Mouse (Mus musculus): ENCODE data around the gene Aunip. TPM values are rescaled to one million over a fixed set of nuclear protein-coding genes. Genes with fewer than 3 reads are reported as not detected.

The Aunip gene
- polyA plus RNA-seq, 1 experiment from 2014 or later: 6.9 TPM

GRCm38 (mm10) chr4:134542726-134543125 lies 31.9 kb downstream of the Aunip start:
- WGBS (ENCODE audit: insufficient replicate concordance): 79% methylated on average over 9 of the region's 9 CpGs
- ATAC-seq: 0 out of 2 replicates have a peak, but pooled peaks have one; percentile 2

GRCm38 (mm10) chr4:134543261-134543660 lies 32.5 kb downstream of the Aunip start:
- peak; percentile 95 for DNase-seq
- H3K9me3 ChIP-seq (ENCODE audit: low read length): no peaks in the 10 kb centered on the region

More at GRCm38 (mm10) chr4:134542726-134543125, 31.9 kb downstream of the Aunip start:
- no peak for DNase-seq
- H3K4me3 ChIP-seq (ENCODE audit: low read depth, low read length): no peak overlapping the region
- H3K4me2 ChIP-seq (ENCODE audit: low read depth, low read length): no peak overlapping the region
- peaks cover 5% of the 10 kb centered on the region for H3K36me3 ChIP-seq (replicated peaks; ENCODE audit: insufficient read depth, low read length)
- H3K27me3 ChIP-seq (ENCODE audit: insufficient read depth, low read length): no peaks in the 10 kb centered on the region
- no peaks in the 10 kb centered on the region for H3K9me3 ChIP-seq (ENCODE audit: low read length)
- H3K27ac ChIP-seq (ENCODE audit: low read depth): no peak overlapping the region
- peaks cover 8% of the 10 kb centered on the region for H3K4me1 ChIP-seq (ENCODE audit: insufficient read depth)
- H3K9ac ChIP-seq (replicated peaks): no peak overlapping the region
- TF ChIP-seq EP300 (IDR thresholded peaks at IDR 0.05; ENCODE audit: low read depth) (no peak), CTCF (IDR thresholded peaks at IDR 0.05; ENCODE audit: low read depth) (no peak)

GRCm38 (mm10) chr4:134546814-134547705 lies 36.3 kb downstream of the Aunip start:
- Histone ChIP-seq H3K4me3 (ENCODE audit: low read depth, low read length) (no peak overlapping the region), H3K9me3 (ENCODE audit: low read length) (peaks cover 5% of the 10 kb centered on the region; the same call in 1 of the 2 replicates), H3K4me1 (ENCODE audit: insufficient read depth) (peaks cover 18% of the 10 kb centered on the region), H3K27ac (ENCODE audit: low read depth) (peak overlapping the region; percentile 76), H3K27me3 (ENCODE audit: insufficient read depth, low read length) (peaks cover 6% of the 10 kb centered on the region; the same call in 1 of the 2 replicates), H3K9ac (replicated peaks) (0 out of 2 replicates have a peak overlapping the region, but pooled peaks have one; percentile 26), H3K36me3 (replicated peaks; ENCODE audit: insufficient read depth, low read length) (peaks cover 3% of the 10 kb centered on the region), H3K4me2 (ENCODE audit: low read depth, low read length) (peak overlapping the region; percentile 51)
- DNase-seq: peak; percentile 46
- no peak for TF ChIP-seq EP300 (IDR thresholded peaks at IDR 0.05; ENCODE audit: low read depth)
- no peak for TF ChIP-seq CTCF (IDR thresholded peaks at IDR 0.05; ENCODE audit: low read depth)
- 59% methylated on average over 9 of the region's 9 CpGs for WGBS (ENCODE audit: insufficient replicate concordance)
- ATAC-seq: peak; percentile 11; the same call in 1 of the 2 replicates

More at GRCm38 (mm10) chr4:134543261-134543660, 32.5 kb downstream of the Aunip start:
- Histone ChIP-seq H3K4me1 (ENCODE audit: insufficient read depth) (peaks cover 12% of the 10 kb centered on the region), H3K36me3 (replicated peaks; ENCODE audit: insufficient read depth, low read length) (peaks cover 5% of the 10 kb centered on the region), H3K4me2 (ENCODE audit: low read depth, low read length) (no peak overlapping the region), H3K27me3 (ENCODE audit: insufficient read depth, low read length) (no peaks in the 10 kb centered on the region), H3K4me3 (ENCODE audit: low read depth, low read length) (no peak overlapping the region), H3K27ac (ENCODE audit: low read depth) (no peak overlapping the region), H3K9ac (replicated peaks) (no peak overlapping the region)
- ATAC-seq: peak; percentile 75
- 3% methylated on average over 5 of the region's 5 CpGs for WGBS (ENCODE audit: insufficient replicate concordance)
- TF ChIP-seq CTCF (IDR thresholded peaks at IDR 0.05; ENCODE audit: low read depth) (peak; percentile 99), EP300 (IDR thresholded peaks at IDR 0.05; ENCODE audit: low read depth) (no peak)

- Histone ChIP-seq H3K27me3 (ENCODE audit: insufficient read depth, low read length) (peaks cover 6% of the 10 kb centered on the region; the same call in 1 of the 2 replicates), H3K4me3 (ENCODE audit: low read depth, low read length) (no peak overlapping the region), H3K4me2 (ENCODE audit: low read depth, low read length) (no peak overlapping the region; the same call in 1 of the 2 replicates), H3K27ac (ENCODE audit: low read depth) (peak overlapping the region; percentile 76; the same call in 1 of the 2 replicates), H3K4me1 (ENCODE audit: insufficient read depth) (peaks cover 18% of the 10 kb centered on the region), H3K9me3 (ENCODE audit: low read length) (peaks cover 5% of the 10 kb centered on the region; the same call in 1 of the 2 replicates), H3K36me3 (replicated peaks; ENCODE audit: insufficient read depth, low read length) (peaks cover 3% of the 10 kb centered on the region; the same call in 1 of the 2 replicates), H3K9ac (replicated peaks) (no peak overlapping the region; the same call in 1 of the 2 replicates)
- TF ChIP-seq CTCF (IDR thresholded peaks at IDR 0.05; ENCODE audit: low read depth) (peak; percentile 24), EP300 (IDR thresholded peaks at IDR 0.05; ENCODE audit: low read depth) (no peak)
- peak; percentile 50 for ATAC-seq
- WGBS (ENCODE audit: insufficient replicate concordance): 50% methylated on average over 18 of the region's 18 CpGs
- peak; percentile 57 for DNase-seq
Observed at GRCm38 (mm10) chr4:134548169-134548938, 37.6 kb downstream of the Aunip start.

GRCm38 (mm10) chr4:134549899-134550298 lies 39.1 kb downstream of the Aunip start:
- Histone ChIP-seq H3K9me3 (ENCODE audit: low read length) (peaks cover 5% of the 10 kb centered on the region; the same call in 1 of the 2 replicates), H3K36me3 (replicated peaks; ENCODE audit: insufficient read depth, low read length) (no peaks in the 10 kb centered on the region; the same call in 1 of the 2 replicates), H3K4me3 (ENCODE audit: low read depth, low read length) (no peak overlapping the region), H3K4me1 (ENCODE audit: insufficient read depth) (peaks cover 18% of the 10 kb centered on the region), H3K9ac (replicated peaks) (no peak overlapping the region), H3K27ac (ENCODE audit: low read depth) (no peak overlapping the region), H3K27me3 (ENCODE audit: insufficient read depth, low read length) (peaks cover 6% of the 10 kb centered on the region; the same call in 1 of the 2 replicates), H3K4me2 (ENCODE audit: low read depth, low read length) (no peak overlapping the region)
- peak; percentile 39 for TF ChIP-seq CTCF (IDR thresholded peaks at IDR 0.05; ENCODE audit: low read depth)
- no peak for TF ChIP-seq EP300 (IDR thresholded peaks at IDR 0.05; ENCODE audit: low read depth)
- 97% methylated on average over 8 of the region's 8 CpGs for WGBS (ENCODE audit: insufficient replicate concordance)
- ATAC-seq: no peak
- no peak for DNase-seq
